Mouse (Mus musculus) c-Kit-positive CD71-negative TER-119-negative erythroid progenitor cells, embryonic 14.5 days (primary cell): ENCODE data around the gene Krtap17-1.

Experiments used
- DNase-seq: peaks from one replicate; pipeline ENCODE4 v3.0.0-alpha.2; 2013; ENCODE audit warnings: low read depth

The Krtap17-1 gene

GRCm38 (mm10) chr11:99993620-99994383 lies at the start of gene Krtap17-1:
Gene Krtap17-1, minus strand, starts transcription at chr11:99993994.
- no peak for DNase-seq

GRCm38 (mm10) chr11:100041454-100041853 lies 47.7 kb upstream of the Krtap17-1 start, which contains the start of gene Krt34:
Gene Krt34, minus strand, starts transcription at chr11:100041554.
- no peak for DNase-seq

- no peak for DNase-seq
Observed at GRCm38 (mm10) chr11:100029768-100030167, 36.0 kb upstream of the Krtap17-1 start, which contains the start of gene Krt33b. Gene Krt33b, minus strand, starts transcription at chr11:100029868.

- no peak for DNase-seq
Observed at GRCm38 (mm10) chr11:100021438-100021837, 27.6 kb upstream of the Krtap17-1 start.

GRCm38 (mm10) chr11:100019466-100019865 lies 25.7 kb upstream of the Krtap17-1 start:
- no peak for DNase-seq

GRCm38 (mm10) chr11:100016112-100016511 lies 22.3 kb upstream of the Krtap17-1 start, which contains the start of gene Krt33a:
Gene Krt33a, minus strand, starts transcription at chr11:100016212.
- no peak for DNase-seq

GRCm38 (mm10) chr11:100013691-100014171 lies 19.9 kb upstream of the Krtap17-1 start:
- DNase-seq, result no peak

- DNase-seq, result no peak
Observed at GRCm38 (mm10) chr11:100010682-100011081, 16.9 kb upstream of the Krtap17-1 start.

GRCm38 (mm10) chr11:100008336-100008735 lies 14.5 kb upstream of the Krtap17-1 start:
- DNase-seq, result no peak

GRCm38 (mm10) chr11:100006624-100007023 lies 12.8 kb upstream of the Krtap17-1 start:
- DNase-seq, result no peak

- DNase-seq, result no peak
Observed at GRCm38 (mm10) chr11:100005905-100006304, 12.1 kb upstream of the Krtap17-1 start.

- DNase-seq, result peak; percentile 16
Observed at GRCm38 (mm10) chr11:100004846-100005245, 11.1 kb upstream of the Krtap17-1 start.

- DNase-seq, result no peak
Observed at GRCm38 (mm10) chr11:99999091-99999490, 5.3 kb upstream of the Krtap17-1 start.

- no peak for DNase-seq
Observed at GRCm38 (mm10) chr11:99994384-99994661, 529 bp upstream of the Krtap17-1 start.

GRCm38 (mm10) chr11:99990571-99990970 lies 3.2 kb downstream of the Krtap17-1 start:
- DNase-seq, result no peak

GRCm38 (mm10) chr11:99989881-99990405 lies 3.9 kb downstream of the Krtap17-1 start:
- no peak for DNase-seq

- no peak for DNase-seq
Observed at GRCm38 (mm10) chr11:99988530-99988929, 5.3 kb downstream of the Krtap17-1 start.

- DNase-seq, result no peak
Observed at GRCm38 (mm10) chr11:99986180-99986647, 7.6 kb downstream of the Krtap17-1 start, which contains the start of gene Krtap16-1. Gene Krtap16-1, minus strand, starts transcription at chr11:99986597.

- DNase-seq, result no peak
Observed at GRCm38 (mm10) chr11:99985291-99986092, 8.3 kb downstream of the Krtap17-1 start.

GRCm38 (mm10) chr11:99983442-99983841 lies 10.4 kb downstream of the Krtap17-1 start:
- DNase-seq, result no peak

- DNase-seq, result no peak
Observed at GRCm38 (mm10) chr11:99982731-99983130, 11.1 kb downstream of the Krtap17-1 start.

- DNase-seq, result no peak
Observed at GRCm38 (mm10) chr11:99978953-99979352, 14.8 kb downstream of the Krtap17-1 start, which contains the start of gene Krtap29-1. Gene Krtap29-1, minus strand, starts transcription at chr11:99979053.
